Mouse (Mus musculus) hindbrain, embryonic 11.5 days (tissue): ENCODE data around the gene Mctp2. TPM values are rescaled to one million over a fixed set of nuclear protein-coding genes. Genes with fewer than 3 reads are reported as not detected.

Source experiments
- ATAC-seq: fragments of 200-750 bp; cut with Nextera tagmentation; 2 replicates; pipeline ENCODE4 v1.8.0; 2017; ENCODE audit warnings: mild to moderate bottlenecking, moderate TSS enrichment, moderate library complexity; ENCODE audit not compliant: low FRiP score
- DNase-seq: peaks from one replicate; pipeline ENCODE4 v3.0.0-alpha.2; 2015; ENCODE audit warnings: low spot score
- H3K27ac ChIP-seq: fragments of 300-500 bp; sonication (generic); 2 replicates; pipeline ENCODE4 v1.5.1; 2014; ENCODE audit warnings: mild to moderate bottlenecking, low read depth, low read length
- H3K27me3 ChIP-seq: fragments of 300-500 bp; sonication (generic); 2 replicates; pipeline ENCODE4 v1.6.1; 2014; ENCODE audit warnings: mild to moderate bottlenecking, low read length, moderate library complexity, mixed read lengths; ENCODE audit not compliant: control insufficient read depth, insufficient read depth
- H3K36me3 ChIP-seq: fragments of 300-500 bp; sonication (generic); 2 replicates; pipeline ENCODE4 v1.6.1; 2014; ENCODE audit warnings: mild to moderate bottlenecking, low read length, moderate library complexity, mixed read lengths; ENCODE audit not compliant: control insufficient read depth, insufficient read depth
- H3K4me1 ChIP-seq: fragments of 300-500 bp; sonication (generic); replicated peaks from 2 replicates; pipeline ENCODE4 v1.6.1; 2014; ENCODE audit warnings: low read length, mixed read lengths; ENCODE audit not compliant: control insufficient read depth, insufficient read depth
- H3K4me2 ChIP-seq: fragments of 300-500 bp; sonication (generic); replicated peaks from 2 replicates; pipeline ENCODE4 v1.6.1; 2014; ENCODE audit warnings: mild to moderate bottlenecking, low read depth, low read length
- H3K4me3 ChIP-seq: fragments of 300-500 bp; sonication (generic); 2 replicates; pipeline ENCODE4 v1.5.1; 2014; ENCODE audit warnings: low read depth, low read length
- H3K9ac ChIP-seq: fragments of 300-500 bp; sonication (generic); 2 replicates; pipeline ENCODE4 v1.6.1; 2014; ENCODE audit warnings: low read depth, low read length
- H3K9me3 ChIP-seq: fragments of 300-500 bp; sonication (generic); 2 replicates; pipeline ENCODE4 v1.6.1; 2016; ENCODE audit warnings: low read length; ENCODE audit not compliant: control insufficient read depth
- WGBS: fragments of 180-500 bp; shearing (Covaris S2); extraction: QIAGEN DNeasy Blood & Tissue Kit; methylation state at CpG from one replicate; pipeline ENCODE4 v1.1.7; 2014; 5-methylcytosine and 5-hydroxymethylcytosine counted together
- polyA plus RNA-seq: library from polyadenylated mRNA; unstranded; fragments of >200 nt; fragmentation: Nextera tagmentation; extraction: Ambion mirVana; gene quantifications from 2 replicates; pipeline ENCODE4 v1.2.1, GENCODE M21; 2014

Gene Mctp2
- polyA plus RNA-seq, 1 experiment from 2014 or later = 0.12 TPM

- no peak for DNase-seq
- H3K4me3 ChIP-seq = no peak overlapping the region
These were observed 160.5 kb downstream of the Mctp2 start for GRCm38 (mm10) chr7:72145726-72146520.

DNA sequence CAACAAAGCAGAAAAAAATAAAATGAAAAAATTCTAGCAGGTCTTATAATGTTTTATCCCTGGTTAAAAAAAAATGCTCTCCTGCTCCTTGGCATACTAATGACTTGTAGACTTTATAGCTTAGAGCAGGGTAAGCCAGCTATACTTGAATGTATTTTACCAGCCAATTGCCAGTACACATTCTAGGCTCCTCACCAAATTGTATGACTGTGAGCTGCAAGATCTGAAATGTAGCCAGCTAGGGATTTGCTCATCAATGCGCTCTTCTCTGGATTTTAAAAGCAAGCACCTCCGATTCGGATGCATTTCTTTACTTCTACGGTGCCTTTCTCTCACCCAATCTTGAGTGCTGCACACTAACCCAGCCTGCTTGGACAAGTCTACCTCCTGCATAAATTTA, 167.7 kb downstream of the Mctp2 start:
- Histone ChIP-seq H3K4me3 (no peak overlapping the region), H3K4me2 (no peak overlapping the region), H3K27me3 (no peaks in the 10 kb centered on the region), H3K9me3 (no peaks in the 10 kb centered on the region), H3K4me1 (no peaks in the 10 kb centered on the region), H3K9ac (no peak overlapping the region), H3K27ac (no peak overlapping the region), H3K36me3 (no peaks in the 10 kb centered on the region)
- WGBS = 94% methylated on average over 4 of the region's 4 CpGs
- ATAC-seq (no peak), DNase-seq (no peak)

More at GRCm38 (mm10) chr7:72145726-72146520, 160.5 kb downstream of the Mctp2 start:
- no peak overlapping the region for H3K4me2 ChIP-seq
- H3K36me3 ChIP-seq = no peaks in the 10 kb centered on the region
- no peaks in the 10 kb centered on the region for H3K4me1 ChIP-seq
- no peak overlapping the region for H3K9ac ChIP-seq
- H3K27me3 ChIP-seq = no peaks in the 10 kb centered on the region
- WGBS = 85% methylated on average over 17 of the region's 17 CpGs
- no peak overlapping the region for H3K27ac ChIP-seq
- no peak for ATAC-seq
- no peaks in the 10 kb centered on the region for H3K9me3 ChIP-seq

DNA sequence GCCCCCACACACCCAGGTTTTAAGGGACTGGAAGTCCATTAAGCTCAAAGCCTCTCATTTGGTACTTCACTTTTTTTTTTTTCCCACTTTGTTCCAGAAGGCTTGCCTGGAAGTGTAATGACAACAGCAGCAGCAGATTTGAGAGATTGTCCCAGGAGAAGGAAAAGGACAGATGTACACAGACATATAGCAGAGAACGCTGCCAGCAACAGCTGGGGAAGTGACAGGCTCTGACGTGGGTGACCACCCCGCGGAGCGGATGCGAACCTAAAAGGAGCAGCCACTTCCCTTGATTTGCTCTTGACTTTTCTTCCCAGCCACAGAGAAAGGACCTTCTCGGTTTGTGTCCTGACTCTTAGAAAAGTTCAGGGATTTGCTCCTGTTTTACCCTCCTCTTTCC, 185.4 kb downstream of the Mctp2 start:
- ATAC-seq = no peak
- Histone ChIP-seq H3K36me3 (no peaks in the 10 kb centered on the region), H3K9ac (no peak overlapping the region), H3K27ac (no peak overlapping the region), H3K27me3 (no peaks in the 10 kb centered on the region), H3K9me3 (no peaks in the 10 kb centered on the region), H3K4me1 (no peaks in the 10 kb centered on the region), H3K4me3 (no peak overlapping the region), H3K4me2 (no peak overlapping the region)
- 81% methylated on average over 7 of the region's 7 CpGs for WGBS
- no peak for DNase-seq

GRCm38 (mm10) chr7:72119713-72120112, 186.7 kb downstream of the Mctp2 start:
- Histone ChIP-seq H3K27ac (no peak overlapping the region), H3K36me3 (no peaks in the 10 kb centered on the region), H3K27me3 (no peaks in the 10 kb centered on the region), H3K4me1 (no peaks in the 10 kb centered on the region), H3K9ac (no peak overlapping the region), H3K4me3 (no peak overlapping the region), H3K4me2 (no peak overlapping the region), H3K9me3 (no peaks in the 10 kb centered on the region)
- no peak for ATAC-seq
- 89% methylated on average over 3 of the region's 3 CpGs for WGBS
- no peak for DNase-seq

GRCm38 (mm10) chr7:72117376-72118077, 188.9 kb downstream of the Mctp2 start:
- Histone ChIP-seq H3K4me3 (no peak overlapping the region), H3K4me1 (no peaks in the 10 kb centered on the region), H3K27ac (no peak overlapping the region), H3K4me2 (no peak overlapping the region), H3K9me3 (no peaks in the 10 kb centered on the region), H3K9ac (no peak overlapping the region), H3K27me3 (no peaks in the 10 kb centered on the region), H3K36me3 (no peaks in the 10 kb centered on the region)
- DNase-seq (no peak), ATAC-seq (no peak)
- WGBS = 84% methylated on average over 4 of the region's 4 CpGs

DNA sequence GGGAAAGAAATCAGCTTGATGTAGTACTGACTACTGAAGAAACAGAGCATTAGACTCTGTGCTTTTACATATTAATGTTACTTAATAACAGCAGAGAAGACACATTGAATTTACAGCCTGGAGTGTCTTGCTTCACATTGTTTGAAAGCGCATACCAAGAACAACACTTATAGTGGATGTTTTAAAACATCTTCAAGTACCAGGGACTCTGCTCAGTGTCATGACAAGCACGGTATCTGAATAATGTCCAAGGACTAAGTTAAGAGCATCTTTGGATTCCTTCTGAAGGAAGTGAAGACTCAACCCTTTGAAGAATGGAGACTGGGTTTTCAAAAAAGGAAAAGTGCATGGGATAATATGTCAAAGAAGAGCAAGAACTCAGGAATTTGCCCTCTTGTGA, 191.3 kb downstream of the Mctp2 start:
- no peak overlapping the region for H3K4me2 ChIP-seq
- no peaks in the 10 kb centered on the region for H3K36me3 ChIP-seq
- H3K9me3 ChIP-seq = no peaks in the 10 kb centered on the region
- no peak for DNase-seq
- no peak overlapping the region for H3K4me3 ChIP-seq
- no peak overlapping the region for H3K27ac ChIP-seq
- ATAC-seq = no peak
- H3K4me1 ChIP-seq = no peaks in the 10 kb centered on the region
- no peaks in the 10 kb centered on the region for H3K27me3 ChIP-seq
- H3K9ac ChIP-seq = no peak overlapping the region
- WGBS = 97% methylated on average over 2 of the region's 2 CpGs

- Histone ChIP-seq H3K9me3 (no peaks in the 10 kb centered on the region), H3K36me3 (no peaks in the 10 kb centered on the region), H3K4me3 (no peak overlapping the region), H3K4me2 (no peak overlapping the region), H3K9ac (no peak overlapping the region), H3K27ac (no peak overlapping the region), H3K4me1 (no peaks in the 10 kb centered on the region), H3K27me3 (no peaks in the 10 kb centered on the region)
- DNase-seq = no peak
- no peak for ATAC-seq
- WGBS = 58% methylated on average over 6 of the region's 6 CpGs
These were observed 195.8 kb downstream of the Mctp2 start for GRCm38 (mm10) chr7:72110578-72110977.

DNA sequence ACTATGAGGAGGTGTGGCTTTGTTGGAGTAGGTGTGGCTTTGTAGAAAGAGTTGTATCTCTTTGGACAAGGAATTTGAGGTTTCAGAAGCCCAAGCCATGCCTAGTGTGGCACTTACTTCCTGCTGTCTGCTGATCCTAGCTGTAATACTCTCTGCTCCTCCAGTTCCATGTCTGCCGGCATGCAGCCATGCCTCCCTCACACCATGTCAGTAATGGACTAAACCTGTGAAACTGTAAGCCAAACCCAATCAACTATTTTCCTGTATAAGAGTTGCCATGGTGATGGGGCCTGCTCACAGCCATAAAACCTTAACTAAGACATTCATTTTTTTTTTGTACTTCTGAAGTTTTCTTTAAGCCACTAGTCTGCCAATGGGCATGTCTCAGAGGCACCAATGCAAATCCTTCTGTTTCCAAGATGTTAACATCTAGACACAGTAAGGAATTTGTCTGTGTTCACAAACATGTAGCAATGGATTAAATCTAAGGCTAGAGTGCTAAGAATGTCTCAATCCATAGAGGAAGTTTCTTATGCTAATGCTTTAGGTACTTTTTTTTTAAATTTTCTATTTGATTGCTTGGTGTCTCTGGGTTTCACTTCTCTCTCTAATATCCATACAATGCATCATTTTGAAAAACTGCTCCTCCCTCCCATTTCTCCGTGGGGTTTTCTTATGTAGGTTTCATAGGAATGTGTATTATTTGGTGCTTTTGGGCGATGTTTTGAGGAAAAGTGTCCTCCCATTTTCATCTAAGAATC, 197.6 kb downstream of the Mctp2 start:
- WGBS = 85% methylated on average over 3 of the region's 3 CpGs

More for the DNA sequence above, 197.6 kb downstream of the Mctp2 start:
- DNase-seq (no peak), ATAC-seq (no peak)
- Histone ChIP-seq H3K9ac (no peak overlapping the region), H3K4me1 (no peaks in the 10 kb centered on the region), H3K27ac (no peak overlapping the region), H3K36me3 (no peaks in the 10 kb centered on the region), H3K4me3 (no peak overlapping the region), H3K27me3 (no peaks in the 10 kb centered on the region), H3K4me2 (no peak overlapping the region), H3K9me3 (no peaks in the 10 kb centered on the region)
